Mouse (Mus musculus) hindbrain, embryonic 16.5 days (tissue): ENCODE data around the gene Limd1. TPM values are rescaled to one million over a fixed set of nuclear protein-coding genes. Genes with fewer than 3 reads are reported as not detected.
A peak's percentile ranks its signal among the peaks of the same experiment; 100 is the strongest.

Experiments used
- ATAC-seq: fragments of 200-750 bp; cut with Nextera tagmentation; 2 replicates; pipeline ENCODE4 v1.8.0; 2017; ENCODE audit warnings: moderate TSS enrichment, moderate library complexity
- H3K27ac ChIP-seq: fragments of 300-500 bp; sonication (generic); 2 replicates; pipeline ENCODE4 v1.5.1; 2014; ENCODE audit warnings: low read depth, mild to moderate bottlenecking, control low read depth, low read length, moderate library complexity
- H3K27me3 ChIP-seq: fragments of 300-500 bp; sonication (generic); replicated peaks from 2 replicates; pipeline ENCODE4 v1.6.1; 2014; ENCODE audit warnings: low read length; ENCODE audit not compliant: control insufficient read depth, insufficient read depth
- H3K36me3 ChIP-seq: fragments of 300-500 bp; sonication (generic); 2 replicates; pipeline ENCODE4 v1.6.1; 2014; ENCODE audit warnings: mild to moderate bottlenecking, low read length, moderate library complexity, mixed read lengths; ENCODE audit not compliant: control insufficient read depth, insufficient read depth
- H3K4me1 ChIP-seq: fragments of 300-500 bp; sonication (generic); 2 replicates; pipeline ENCODE4 v1.6.1; 2014; ENCODE audit warnings: low read depth, low read length; ENCODE audit not compliant: control insufficient read depth, insufficient read depth
- H3K4me2 ChIP-seq: fragments of 300-500 bp; sonication (generic); 2 replicates; pipeline ENCODE4 v1.6.1; 2014; ENCODE audit warnings: mild to moderate bottlenecking, low read length, control low read depth, moderate library complexity
- H3K4me3 ChIP-seq: fragments of 300-500 bp; sonication (generic); 2 replicates; pipeline ENCODE4 v1.5.1; 2014; ENCODE audit warnings: mild to moderate bottlenecking, low read length, control low read depth, moderate library complexity
- H3K9ac ChIP-seq: fragments of 300-500 bp; sonication (generic); 2 replicates; pipeline ENCODE4 v1.6.1; 2014; ENCODE audit warnings: low read depth, mild to moderate bottlenecking, control low read depth, low read length, moderate library complexity
- H3K9me3 ChIP-seq: fragments of 300-500 bp; sonication (generic); 2 replicates; pipeline ENCODE4 v1.6.1; 2014; ENCODE audit warnings: mild to moderate bottlenecking, low read length, moderate library complexity; ENCODE audit not compliant: control insufficient read depth
- WGBS: fragments of 180-500 bp; shearing (Covaris S2); extraction: QIAGEN DNeasy Blood & Tissue Kit; methylation state at CpG from one replicate; pipeline ENCODE4 v1.1.7; 2014; 5-methylcytosine and 5-hydroxymethylcytosine counted together
- polyA plus RNA-seq: library from polyadenylated mRNA; unstranded; fragments of >200 nt; fragmentation: Nextera tagmentation; extraction: Ambion mirVana; gene quantifications from 2 replicates; pipeline ENCODE4 v1.2.1, GENCODE M21; 2015

The Limd1 gene
- polyA plus RNA-seq, 1 experiment from 2014 or later: 12.2 TPM

- Histone ChIP-seq H3K9me3 (no peaks in the 10 kb centered on the region), H3K9ac (peak overlapping the region; percentile 98), H3K4me3 (peak overlapping the region; percentile 97), H3K27me3 (no peaks in the 10 kb centered on the region), H3K4me2 (peak overlapping the region; percentile 79), H3K36me3 (no peaks in the 10 kb centered on the region), H3K4me1 (peaks cover 22% of the 10 kb centered on the region), H3K27ac (peak overlapping the region; percentile 91)
- no peak for ATAC-seq
- WGBS: under 1% methylated on average over 13 of the region's 13 CpGs
Measured at GRCm38 (mm10) chr9:123530158-123530475, 51.6 kb downstream of the Limd1 start.

- H3K4me2 ChIP-seq: peak overlapping the region; percentile 79
- no peaks in the 10 kb centered on the region for H3K36me3 ChIP-seq
- no peaks in the 10 kb centered on the region for H3K9me3 ChIP-seq
- no peaks in the 10 kb centered on the region for H3K27me3 ChIP-seq
- H3K9ac ChIP-seq: peak overlapping the region; percentile 98
- peak overlapping the region; percentile 97 for H3K4me3 ChIP-seq
- 40% methylated on average over 11 of the region's 11 CpGs for WGBS
- peaks cover 22% of the 10 kb centered on the region for H3K4me1 ChIP-seq
- no peak for ATAC-seq
- peak overlapping the region; percentile 91 for H3K27ac ChIP-seq
Measured at GRCm38 (mm10) chr9:123530566-123531130, 52.1 kb downstream of the Limd1 start.

- peak overlapping the region; percentile 97; the same call in 1 of the 2 replicates for H3K4me3 ChIP-seq
- no peak overlapping the region for H3K27ac ChIP-seq
- no peak for ATAC-seq
- H3K4me2 ChIP-seq: peak overlapping the region; percentile 79
- no peaks in the 10 kb centered on the region for H3K36me3 ChIP-seq
- H3K9me3 ChIP-seq: no peaks in the 10 kb centered on the region
- H3K4me1 ChIP-seq: peaks cover 22% of the 10 kb centered on the region
- no peaks in the 10 kb centered on the region for H3K27me3 ChIP-seq
- peak overlapping the region; percentile 98 for H3K9ac ChIP-seq
Measured at GRCm38 (mm10) chr9:123531234-123531633, 52.7 kb downstream of the Limd1 start.

GRCm38 (mm10) chr9:123536613-123537012 lies 58.1 kb downstream of the Limd1 start:
- H3K27ac ChIP-seq: no peak overlapping the region
- ATAC-seq: no peak
- H3K4me3 ChIP-seq: no peak overlapping the region
- peaks cover 5% of the 10 kb centered on the region for H3K4me1 ChIP-seq
- H3K36me3 ChIP-seq: no peaks in the 10 kb centered on the region
- 85% methylated on average over 2 of the region's 2 CpGs for WGBS
- H3K9me3 ChIP-seq: no peaks in the 10 kb centered on the region
- no peak overlapping the region for H3K9ac ChIP-seq
- no peak overlapping the region for H3K4me2 ChIP-seq
- H3K27me3 ChIP-seq: no peaks in the 10 kb centered on the region

GRCm38 (mm10) chr9:123538189-123538588 lies 59.7 kb downstream of the Limd1 start:
- 73% methylated on average over 4 of the region's 4 CpGs for WGBS
- Histone ChIP-seq H3K4me2 (no peak overlapping the region), H3K27ac (no peak overlapping the region), H3K36me3 (no peaks in the 10 kb centered on the region), H3K4me3 (no peak overlapping the region), H3K4me1 (no peaks in the 10 kb centered on the region), H3K9ac (no peak overlapping the region), H3K27me3 (no peaks in the 10 kb centered on the region), H3K9me3 (no peaks in the 10 kb centered on the region)
- no peak for ATAC-seq

GRCm38 (mm10) chr9:123539093-123539492 lies 60.6 kb downstream of the Limd1 start:
- Histone ChIP-seq H3K9ac (no peak overlapping the region), H3K27me3 (no peaks in the 10 kb centered on the region), H3K4me3 (no peak overlapping the region), H3K4me1 (no peaks in the 10 kb centered on the region), H3K27ac (no peak overlapping the region), H3K4me2 (no peak overlapping the region), H3K9me3 (no peaks in the 10 kb centered on the region), H3K36me3 (no peaks in the 10 kb centered on the region)
- no peak for ATAC-seq
- 54% methylated on average over 1 of the region's 1 CpGs for WGBS

GRCm38 (mm10) chr9:123539823-123540222 lies 61.3 kb downstream of the Limd1 start:
- ATAC-seq: no peak
- H3K4me3 ChIP-seq: no peak overlapping the region
- H3K27ac ChIP-seq: no peak overlapping the region
- WGBS: 85% methylated on average over 2 of the region's 2 CpGs
- H3K4me1 ChIP-seq: no peaks in the 10 kb centered on the region
- H3K36me3 ChIP-seq: no peaks in the 10 kb centered on the region
- H3K27me3 ChIP-seq: no peaks in the 10 kb centered on the region
- H3K4me2 ChIP-seq: no peak overlapping the region
- H3K9ac ChIP-seq: no peak overlapping the region
- no peaks in the 10 kb centered on the region for H3K9me3 ChIP-seq

GRCm38 (mm10) chr9:123554599-123554998 lies 76.1 kb downstream of the Limd1 start:
- H3K4me2 ChIP-seq: no peak overlapping the region
- ATAC-seq: no peak
- H3K27ac ChIP-seq: no peak overlapping the region
- H3K4me3 ChIP-seq: no peak overlapping the region
- peaks cover 30% of the 10 kb centered on the region for H3K36me3 ChIP-seq
- H3K4me1 ChIP-seq: no peaks in the 10 kb centered on the region
- 9% methylated on average over 3 of the region's 3 CpGs for whole genome bisulfite sequencing
- no peak overlapping the region for H3K9ac ChIP-seq
- no peaks in the 10 kb centered on the region for H3K9me3 ChIP-seq
- H3K27me3 ChIP-seq: no peaks in the 10 kb centered on the region
